Mouse (Mus musculus): ENCODE results near the gene Vmn1r220. TPM values are rescaled to one million over a fixed set of nuclear protein-coding genes. Genes with fewer than 3 reads are reported as not detected.
"Not testable (repeated sequence)": the region's sequence is repeated elsewhere in the genome, so short reads cannot be mapped to it uniquely, and the experiment has no call there.

Gene Vmn1r220
- not detected in 2 replicates for polyA plus RNA-seq (2015; fragmentation: Nextera tagmentation; extraction: Ambion mirVana)

GRCm38 (mm10) chr13:23187875-23188274, at the start of gene Vmn1r220:
TSS of gene Vmn1r220 (minus strand) at chr13:23187975.
- no peak within 1 kb of the TSS for H3K9ac ChIP-seq
- no peak within 1 kb of the TSS for H3K27ac ChIP-seq
- no peaks in the 10 kb centered on the region for H3K4me1 ChIP-seq (replicated peaks)
- 63% methylated on average over 2 of the region's 2 CpGs for WGBS (ENCODE audit: insufficient replicate concordance)
- no peak for DNase-seq
- no peak within 1 kb of the TSS for H3K4me2 ChIP-seq
- no peak within 1 kb of the TSS for H3K4me3 ChIP-seq (replicated peaks)
- H3K27me3 ChIP-seq = no peaks in the 10 kb centered on the region
- no peak for ATAC-seq (ENCODE audit: low read depth)
- H3K36me3 ChIP-seq = no peaks in the 10 kb centered on the region
- no peaks in the 10 kb centered on the region for H3K9me3 ChIP-seq (replicated peaks)

- DNase-seq; H3K4me1 ChIP-seq (replicated peaks); H3K9ac ChIP-seq; H3K27me3 ChIP-seq; H3K36me3 ChIP-seq; H3K9me3 ChIP-seq (replicated peaks); ATAC-seq (ENCODE audit: low read depth); H3K27ac ChIP-seq; H3K4me3 ChIP-seq (replicated peaks); H3K4me2 ChIP-seq: not testable (repeated sequence)
These were observed 48.1 kb upstream of the Vmn1r220 start, which contains the start of gene Vmn1r222 for GRCm38 (mm10) chr13:23235847-23236246. TSS of gene Vmn1r222 (minus strand) at chr13:23235947.

GRCm38 (mm10) chr13:23213827-23214226, 26.1 kb upstream of the Vmn1r220 start, which contains the start of gene Vmn1r221:
TSS of gene Vmn1r221 (plus strand) at chr13:23214127.
- H3K36me3 ChIP-seq; ATAC-seq (ENCODE audit: low read depth); H3K9me3 ChIP-seq (replicated peaks); H3K27me3 ChIP-seq; H3K9ac ChIP-seq; H3K27ac ChIP-seq; H3K4me3 ChIP-seq (replicated peaks); H3K4me2 ChIP-seq; DNase-seq; H3K4me1 ChIP-seq (replicated peaks): not testable (repeated sequence)
- WGBS (ENCODE audit: insufficient replicate concordance) = 57% methylated on average over 2 of the region's 2 CpGs

GRCm38 (mm10) chr13:23203885-23204284, 16.1 kb upstream of the Vmn1r220 start:
- 38% methylated on average over 1 of the region's 1 CpGs for WGBS (ENCODE audit: insufficient replicate concordance)
- H3K9me3 ChIP-seq (replicated peaks); H3K9ac ChIP-seq; H3K4me2 ChIP-seq; H3K4me1 ChIP-seq (replicated peaks); H3K36me3 ChIP-seq; H3K27me3 ChIP-seq; H3K27ac ChIP-seq; ATAC-seq (ENCODE audit: low read depth); DNase-seq; H3K4me3 ChIP-seq (replicated peaks): not testable (repeated sequence)

- not testable (repeated sequence) for H3K9ac ChIP-seq; H3K4me3 ChIP-seq (replicated peaks); H3K4me2 ChIP-seq; H3K36me3 ChIP-seq; H3K4me1 ChIP-seq (replicated peaks); DNase-seq; H3K27ac ChIP-seq; H3K27me3 ChIP-seq; ATAC-seq (ENCODE audit: low read depth); H3K9me3 ChIP-seq (replicated peaks)
- WGBS (ENCODE audit: insufficient replicate concordance) = 49% methylated on average over 4 of the region's 4 CpGs
These were observed 21.3 kb downstream of the Vmn1r220 start for GRCm38 (mm10) chr13:23166471-23166870.

- H3K9ac ChIP-seq = no peak within 1 kb of the TSS
- no peak for DNase-seq
- no peaks in the 10 kb centered on the region for H3K9me3 ChIP-seq (replicated peaks)
- H3K36me3 ChIP-seq = no peaks in the 10 kb centered on the region
- WGBS (ENCODE audit: insufficient replicate concordance) = 46% methylated on average over 4 of the region's 4 CpGs
- no peaks in the 10 kb centered on the region for H3K4me1 ChIP-seq (replicated peaks)
- H3K4me3 ChIP-seq (replicated peaks) = no peak within 1 kb of the TSS
- H3K4me2 ChIP-seq = no peak within 1 kb of the TSS
- ATAC-seq (ENCODE audit: low read depth) = no peak
- H3K27me3 ChIP-seq = no peaks in the 10 kb centered on the region
- no peak within 1 kb of the TSS for H3K27ac ChIP-seq
These were observed 28.8 kb downstream of the Vmn1r220 start, which contains the start of gene Vmn1r219 for GRCm38 (mm10) chr13:23159012-23159411. TSS of gene Vmn1r219 (plus strand) at chr13:23159312.

- 51% methylated on average over 2 of the region's 3 CpGs for WGBS (ENCODE audit: insufficient replicate concordance)
- no peak overlapping the region for H3K9ac ChIP-seq
- no peak overlapping the region for H3K4me2 ChIP-seq
- H3K27ac ChIP-seq = no peak overlapping the region
- DNase-seq (no peak), ATAC-seq (ENCODE audit: low read depth) (no peak)
- H3K9me3 ChIP-seq (replicated peaks) = no peaks in the 10 kb centered on the region
- no peaks in the 10 kb centered on the region for H3K27me3 ChIP-seq
- no peaks in the 10 kb centered on the region for H3K36me3 ChIP-seq
- no peak overlapping the region for H3K4me3 ChIP-seq (replicated peaks)
- H3K4me1 ChIP-seq (replicated peaks) = no peaks in the 10 kb centered on the region
These were observed 29.9 kb downstream of the Vmn1r220 start for GRCm38 (mm10) chr13:23157848-23158247.

GRCm38 (mm10) chr13:23138880-23139279, 48.9 kb downstream of the Vmn1r220 start:
- DNase-seq (no peak), ATAC-seq (ENCODE audit: low read depth) (no peak)
- Histone ChIP-seq H3K27ac (no peak overlapping the region), H3K36me3 (no peaks in the 10 kb centered on the region), H3K9me3 (replicated peaks) (no peaks in the 10 kb centered on the region), H3K9ac (no peak overlapping the region), H3K4me1 (replicated peaks) (no peaks in the 10 kb centered on the region), H3K4me2 (no peak overlapping the region), H3K27me3 (no peaks in the 10 kb centered on the region), H3K4me3 (replicated peaks) (no peak overlapping the region)
- 71% methylated on average over 2 of the region's 2 CpGs for WGBS (ENCODE audit: insufficient replicate concordance)

GRCm38 (mm10) chr13:23133501-23133900, 54.3 kb downstream of the Vmn1r220 start:
- no peak for ATAC-seq (ENCODE audit: low read depth)
- 68% methylated on average over 1 of the region's 1 CpGs for WGBS (ENCODE audit: insufficient replicate concordance)

GRCm38 (mm10) chr13:23133099-23133498, 54.7 kb downstream of the Vmn1r220 start, which contains the start of gene Vmn1r218:
TSS of gene Vmn1r218 (plus strand) at chr13:23133155.
- DNase-seq (no peak), ATAC-seq (ENCODE audit: low read depth) (no peak)
- WGBS (ENCODE audit: insufficient replicate concordance) = 50% methylated on average over 3 of the region's 3 CpGs
- no peaks in the 10 kb centered on the region for H3K4me1 ChIP-seq (replicated peaks)
- no peaks in the 10 kb centered on the region for H3K9me3 ChIP-seq (replicated peaks)
- no peak within 1 kb of the TSS for H3K4me3 ChIP-seq (replicated peaks)
- H3K27ac ChIP-seq = no peak within 1 kb of the TSS
- H3K36me3 ChIP-seq = no peaks in the 10 kb centered on the region
- H3K9ac ChIP-seq = no peak within 1 kb of the TSS
- H3K27me3 ChIP-seq = no peaks in the 10 kb centered on the region
- H3K4me2 ChIP-seq = no peak within 1 kb of the TSS

More at GRCm38 (mm10) chr13:23133501-23133900, 54.3 kb downstream of the Vmn1r220 start:
- no peak overlapping the region for H3K27ac ChIP-seq
- no peaks in the 10 kb centered on the region for H3K27me3 ChIP-seq
- no peaks in the 10 kb centered on the region for H3K9me3 ChIP-seq (replicated peaks)
- no peaks in the 10 kb centered on the region for H3K36me3 ChIP-seq
- H3K4me1 ChIP-seq (replicated peaks) = no peaks in the 10 kb centered on the region
- no peak for DNase-seq
- H3K9ac ChIP-seq = no peak overlapping the region
- H3K4me2 ChIP-seq = no peak overlapping the region
- H3K4me3 ChIP-seq (replicated peaks) = no peak overlapping the region

All from liver, embryonic 13.5 days (tissue).